Mouse (Mus musculus) lung, adult 2 months (tissue): ENCODE measurements around the gene Bcas3. TPM values are rescaled to one million over a fixed set of nuclear protein-coding genes. Genes with fewer than 3 reads are reported as not detected.
A peak's percentile ranks its signal among the peaks of the same experiment; 100 is the strongest.
"Not testable (repeated sequence)": the region's sequence is repeated elsewhere in the genome, so short reads cannot be mapped to it uniquely, and the experiment has no call there.

Source experiments
- DNase-seq: peaks from one replicate; pipeline ENCODE4 v3.0.0; 2022
- H3K4me1 ChIP-seq: fragments of 200-500 bp; 2 replicates; pipeline ENCODE4 v1.6.1; 2011; ENCODE audit warnings: low read length; ENCODE audit not compliant: control insufficient read depth, insufficient read depth
- H3K4me3 ChIP-seq: fragments of 200-500 bp; replicated peaks from 2 replicates; pipeline ENCODE3; 2011; ENCODE audit warnings: low read depth, mild to moderate bottlenecking, control low read depth, low read length; ENCODE audit errors: extremely low read depth
- CTCF ChIP-seq: fragments of 200-500 bp; IDR thresholded peaks from 2 replicates; pipeline ENCODE4 v1.5.1; 2011; ENCODE audit warnings: mild to moderate bottlenecking, low read length, control low read depth; ENCODE audit not compliant: insufficient read depth
- POLR2A ChIP-seq: fragments of 200-500 bp; IDR thresholded peaks from 2 replicates; pipeline ENCODE4 v1.6.1; 2011; ENCODE audit warnings: low read depth, mild to moderate bottlenecking, control low read depth, low read length, borderline replicate concordance; ENCODE audit errors: extremely low read depth
- WGBS: fragments of 180-500 bp; shearing (Covaris S2); methylation state at CpG from one replicate; pipeline ENCODE4 v1.1.7; 2018; 5-methylcytosine and 5-hydroxymethylcytosine counted together
- polyA plus RNA-seq: library from polyadenylated mRNA; depleted of rRNA; stranded (reverse); fragments of >200 nt; gene quantifications from 2 replicates; pipeline ENCODE4 v1.2.3, GENCODE M21; 2012

Gene Bcas3
- polyA plus RNA-seq, 1 experiment = 55.7 TPM

- TF ChIP-seq CTCF (no peak), POLR2A (no peak)
- no peak for DNase-seq
- no peak overlapping the region for H3K4me3 ChIP-seq
- 86% methylated on average over 3 of the region's 3 CpGs for WGBS
- H3K4me1 ChIP-seq = peaks cover 4% of the 10 kb centered on the region; the same call in 1 of the 2 replicates
These were observed 149.1 kb downstream of the Bcas3 start for GRCm38 (mm10) chr11:85502031-85502430.

GRCm38 (mm10) chr11:85504812-85505211, 151.8 kb downstream of the Bcas3 start:
- WGBS = 55% methylated on average over 4 of the region's 4 CpGs
- DNase-seq, H3K4me1 ChIP-seq, H3K4me3 ChIP-seq: not testable (repeated sequence)

- 88% methylated on average over 4 of the region's 4 CpGs for WGBS
- DNase-seq = no peak
- no peak for TF ChIP-seq POLR2A
- TF ChIP-seq CTCF = no peak
- 0 out of 2 replicates have a peak, but pooled peaks cover 2% of the 10 kb centered on the region for H3K4me1 ChIP-seq
- H3K4me3 ChIP-seq = no peak overlapping the region
These were observed 152.8 kb downstream of the Bcas3 start for GRCm38 (mm10) chr11:85505811-85506210.

DNA sequence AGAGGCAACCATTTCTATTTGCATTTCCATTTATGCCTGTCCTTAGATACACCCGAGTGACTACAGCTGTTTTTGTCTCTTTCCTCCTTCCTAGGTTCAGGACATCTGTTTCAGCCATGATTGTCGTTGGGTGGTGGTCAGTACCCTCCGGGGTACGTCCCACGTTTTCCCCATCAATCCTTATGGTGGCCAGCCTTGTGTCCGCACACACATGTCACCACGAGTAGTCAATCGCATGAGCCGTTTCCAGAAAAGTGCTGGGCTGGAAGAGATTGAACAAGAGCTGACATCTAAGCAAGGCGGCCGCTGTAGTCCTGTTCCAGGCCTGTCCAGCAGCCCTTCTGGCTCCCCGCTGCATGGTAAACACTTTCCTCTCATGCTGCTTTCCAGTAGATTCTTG, 156.4 kb downstream of the Bcas3 start:
- Histone ChIP-seq H3K4me3 (no peak overlapping the region), H3K4me1 (peaks cover 6% of the 10 kb centered on the region)
- TF ChIP-seq CTCF = no peak
- TF ChIP-seq POLR2A = no peak
- no peak for DNase-seq
- WGBS = 92% methylated on average over 12 of the region's 12 CpGs

DNA sequence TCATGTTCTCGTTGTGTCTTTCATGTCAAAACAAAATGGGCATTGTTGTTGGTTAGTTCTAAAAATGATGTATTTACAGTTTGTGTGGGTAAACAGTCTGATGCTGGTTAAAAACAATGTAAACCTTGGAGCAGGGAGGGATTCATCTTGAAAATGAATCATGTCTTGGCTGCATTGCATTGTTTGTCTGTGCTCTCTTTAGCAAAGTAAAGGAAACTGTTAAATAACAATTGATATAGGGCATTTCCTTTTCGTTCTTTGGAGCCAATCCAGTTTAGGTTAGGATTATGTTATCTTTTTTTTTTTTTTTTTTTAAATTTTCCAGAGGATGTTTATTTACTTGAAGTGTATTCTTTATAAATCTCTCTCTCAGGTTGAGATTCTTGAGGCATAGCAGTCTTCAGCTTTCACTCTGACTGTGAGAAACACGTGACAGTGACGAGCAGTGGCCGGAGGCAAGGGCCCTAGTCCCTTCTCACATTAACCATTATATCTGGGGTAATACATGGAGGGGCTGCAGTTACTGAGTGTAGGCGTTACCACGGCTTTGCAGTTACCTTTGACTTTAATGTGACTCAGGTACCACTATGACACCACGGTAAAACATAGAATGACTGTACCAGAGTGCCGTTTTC, 158.4 kb downstream of the Bcas3 start:
- Histone ChIP-seq H3K4me1 (peaks cover 4% of the 10 kb centered on the region), H3K4me3 (no peak overlapping the region)
- no peak for DNase-seq
- TF ChIP-seq CTCF (no peak), POLR2A (no peak)
- 55% methylated on average over 9 of the region's 9 CpGs for WGBS

DNA sequence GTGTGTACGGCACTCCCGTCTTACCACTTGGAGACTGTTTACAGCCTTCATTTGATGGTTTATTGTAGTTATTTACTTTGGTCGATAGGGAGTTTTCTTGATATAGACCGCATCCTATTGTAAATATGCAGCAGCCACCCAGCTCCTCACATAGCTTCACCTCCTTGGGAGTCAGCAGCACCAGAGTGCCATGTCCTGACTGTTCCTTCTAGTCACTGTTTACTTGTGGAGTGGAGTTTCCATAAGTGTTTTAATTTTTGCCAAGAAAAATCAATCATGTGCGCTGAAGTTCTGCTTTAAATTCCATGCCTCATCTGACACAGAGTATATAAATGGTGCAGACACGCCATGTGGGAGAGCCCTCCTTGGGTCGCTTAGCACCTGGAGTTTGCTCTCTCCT, 163.8 kb downstream of the Bcas3 start:
- WGBS = 71% methylated on average over 7 of the region's 7 CpGs
- DNase-seq = no peak
- no peak for TF ChIP-seq POLR2A

GRCm38 (mm10) chr11:85518025-85518756, 165.2 kb downstream of the Bcas3 start:
- H3K4me1 ChIP-seq = peaks cover 8% of the 10 kb centered on the region
- DNase-seq = no peak
- no peak overlapping the region for H3K4me3 ChIP-seq
- WGBS = 19% methylated on average over 3 of the region's 3 CpGs
- TF ChIP-seq POLR2A (no peak), CTCF (peak; percentile 35)

More for the DNA sequence above, 163.8 kb downstream of the Bcas3 start:
- no peak overlapping the region for H3K4me3 ChIP-seq
- peaks cover 8% of the 10 kb centered on the region for H3K4me1 ChIP-seq

DNA sequence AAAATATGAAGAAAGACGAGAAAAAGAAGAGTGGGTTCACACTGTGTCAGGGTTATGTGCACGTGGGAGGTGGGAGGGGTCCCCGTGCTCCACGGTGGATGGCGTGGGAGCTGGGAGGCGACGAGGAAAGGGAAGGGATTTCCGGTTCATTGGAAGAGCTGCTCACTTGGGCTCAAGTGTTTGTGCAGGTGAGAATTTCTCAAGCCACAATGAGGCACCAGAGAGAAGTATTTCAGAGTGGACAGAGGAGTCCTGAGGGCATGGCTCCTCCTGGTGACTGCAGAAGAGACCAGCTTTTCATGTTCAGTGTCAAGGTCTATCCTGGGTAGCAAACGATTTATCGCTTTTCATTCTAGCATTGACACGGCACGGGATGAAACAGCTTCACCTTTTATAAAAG, 167.3 kb downstream of the Bcas3 start:
- Histone ChIP-seq H3K4me1 (peaks cover 19% of the 10 kb centered on the region), H3K4me3 (no peak overlapping the region)
- TF ChIP-seq POLR2A (no peak), CTCF (no peak)
- 68% methylated on average over 12 of the region's 12 CpGs for WGBS
- DNase-seq = no peak

DNA sequence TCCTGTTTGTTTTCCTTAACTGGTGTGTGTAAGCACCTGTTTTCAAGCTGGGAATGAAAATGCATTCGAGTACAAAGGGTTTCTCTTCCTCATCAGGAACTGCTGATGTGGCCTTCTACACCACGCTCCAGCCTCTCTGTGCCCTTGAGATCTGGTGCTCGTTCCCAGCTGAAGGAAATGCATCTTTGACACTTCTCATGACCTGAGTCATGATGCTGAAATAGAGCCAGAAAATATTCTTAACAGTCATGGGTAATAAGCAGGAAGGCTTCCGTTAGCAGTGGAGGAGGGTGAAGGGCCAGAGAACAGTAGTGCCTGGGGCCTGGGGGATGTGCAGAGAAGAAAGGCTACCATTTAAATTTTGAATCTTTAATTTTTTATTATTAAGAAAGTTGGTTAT, 168.0 kb downstream of the Bcas3 start:
- H3K4me1 ChIP-seq = peaks cover 21% of the 10 kb centered on the region
- TF ChIP-seq CTCF = no peak
- no peak for TF ChIP-seq POLR2A
- no peak for DNase-seq
- no peak overlapping the region for H3K4me3 ChIP-seq
- 25% methylated on average over 4 of the region's 4 CpGs for WGBS

GRCm38 (mm10) chr11:85523646-85524045, 170.7 kb downstream of the Bcas3 start:
- H3K4me3 ChIP-seq = no peak overlapping the region
- H3K4me1 ChIP-seq = peaks cover 18% of the 10 kb centered on the region
- 57% methylated on average over 6 of the region's 6 CpGs for WGBS
- DNase-seq = no peak
- TF ChIP-seq CTCF = no peak
- 0 out of 2 replicates have a peak, but pooled peaks have one; percentile 22 for TF ChIP-seq POLR2A
